Mouse (Mus musculus): ENCODE results near the gene 4930442H23Rik.

Gene 4930442H23Rik

GRCm38 (mm10) chr10:81145307-81145706 is 38.3 kb downstream of the 4930442H23Rik start:
- no peak for DNase-seq (ENCODE audit: low spot score)

DNA sequence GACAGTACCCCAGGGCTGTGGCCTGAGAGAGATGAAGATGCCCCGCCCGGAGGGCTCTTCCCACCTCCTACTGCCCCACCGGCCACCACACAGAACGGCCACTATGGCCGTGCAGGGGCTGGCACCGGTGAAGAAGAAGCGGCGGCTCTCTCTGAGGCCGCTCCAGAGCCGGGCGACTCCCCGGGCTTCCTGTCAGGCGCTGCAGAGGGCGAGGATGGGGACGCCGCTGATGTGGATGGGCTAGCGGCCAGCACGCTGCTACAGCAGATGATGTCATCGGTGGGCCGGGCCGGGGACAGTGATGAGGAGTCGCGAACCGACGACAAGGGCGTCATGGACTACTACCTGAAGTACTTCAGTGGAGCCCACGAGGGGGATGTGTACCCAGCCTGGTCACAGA is 39.0 kb downstream of the 4930442H23Rik start:
- no peak for DNase-seq (ENCODE audit: low spot score)

DNA sequence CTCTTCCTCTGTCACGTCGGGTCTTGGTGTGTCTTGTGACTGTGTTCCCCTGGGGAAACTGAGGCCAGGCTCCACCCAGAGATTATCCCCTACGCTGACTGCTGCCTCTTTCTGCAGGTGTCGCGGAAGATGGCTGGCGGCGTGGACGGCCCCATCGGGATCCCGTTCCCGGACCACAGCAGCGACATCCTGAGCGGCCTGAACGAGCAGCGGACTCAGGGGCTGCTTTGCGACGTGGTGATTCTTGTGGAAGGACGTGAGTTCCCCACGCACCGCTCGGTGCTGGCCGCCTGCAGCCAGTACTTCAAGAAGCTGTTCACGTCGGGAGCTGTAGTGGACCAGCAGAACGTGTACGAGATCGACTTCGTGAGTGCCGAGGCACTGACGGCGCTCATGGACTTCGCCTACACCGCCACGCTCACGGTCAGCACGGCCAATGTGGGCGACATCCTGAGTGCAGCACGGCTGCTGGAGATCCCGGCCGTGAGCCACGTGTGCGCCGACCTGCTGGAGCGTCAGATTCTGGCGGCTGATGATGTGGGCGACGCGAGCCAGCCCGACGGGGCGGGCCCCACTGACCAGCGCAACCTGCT is 39.7 kb downstream of the 4930442H23Rik start:
- no peak for DNase-seq (ENCODE audit: low spot score)

GRCm38 (mm10) chr10:81143157-81143633 is 40.5 kb downstream of the 4930442H23Rik start:
- DNase-seq (ENCODE audit: low spot score), result no peak

GRCm38 (mm10) chr10:81142551-81142981 is 41.1 kb downstream of the 4930442H23Rik start:
- no peak for DNase-seq (ENCODE audit: low spot score)

DNA sequence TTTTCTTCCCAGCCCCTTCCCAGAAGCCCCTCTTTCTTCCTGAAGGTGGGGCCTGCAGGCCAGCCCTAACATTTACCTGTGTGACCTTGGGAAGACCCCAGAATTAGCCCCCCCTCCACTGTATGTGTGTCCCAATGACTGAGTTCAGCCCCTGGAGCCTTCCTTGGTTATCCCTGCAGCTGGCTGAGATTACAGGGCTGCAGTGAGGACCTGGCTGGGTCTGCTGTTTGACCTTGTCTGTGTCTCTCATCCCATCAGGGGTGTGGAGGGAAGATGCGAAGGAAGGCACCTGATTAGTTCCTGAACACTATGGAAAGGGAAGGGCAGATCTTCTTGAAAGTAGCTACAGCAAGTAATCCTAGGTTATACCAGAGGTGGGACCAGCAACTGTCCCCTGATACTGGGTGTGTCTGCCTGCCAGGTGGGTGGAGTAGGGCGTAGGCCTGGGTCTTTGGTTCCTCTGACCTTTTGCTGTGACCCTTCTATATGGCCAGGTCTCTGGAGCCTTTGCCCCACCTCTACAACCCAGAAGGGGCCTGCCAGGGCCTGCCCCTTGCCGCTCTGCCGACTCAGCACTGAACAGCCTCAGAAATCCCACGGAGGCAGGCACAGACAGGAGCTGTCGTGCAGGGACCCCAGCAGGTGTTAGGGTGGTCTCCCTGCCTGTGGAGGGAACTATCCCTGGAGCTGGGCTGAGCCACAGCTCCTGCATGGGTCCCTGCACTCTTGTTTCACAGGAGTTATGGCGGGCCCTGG is 42.0 kb downstream of the 4930442H23Rik start:
- DNase-seq (ENCODE audit: low spot score), result no peak

DNA sequence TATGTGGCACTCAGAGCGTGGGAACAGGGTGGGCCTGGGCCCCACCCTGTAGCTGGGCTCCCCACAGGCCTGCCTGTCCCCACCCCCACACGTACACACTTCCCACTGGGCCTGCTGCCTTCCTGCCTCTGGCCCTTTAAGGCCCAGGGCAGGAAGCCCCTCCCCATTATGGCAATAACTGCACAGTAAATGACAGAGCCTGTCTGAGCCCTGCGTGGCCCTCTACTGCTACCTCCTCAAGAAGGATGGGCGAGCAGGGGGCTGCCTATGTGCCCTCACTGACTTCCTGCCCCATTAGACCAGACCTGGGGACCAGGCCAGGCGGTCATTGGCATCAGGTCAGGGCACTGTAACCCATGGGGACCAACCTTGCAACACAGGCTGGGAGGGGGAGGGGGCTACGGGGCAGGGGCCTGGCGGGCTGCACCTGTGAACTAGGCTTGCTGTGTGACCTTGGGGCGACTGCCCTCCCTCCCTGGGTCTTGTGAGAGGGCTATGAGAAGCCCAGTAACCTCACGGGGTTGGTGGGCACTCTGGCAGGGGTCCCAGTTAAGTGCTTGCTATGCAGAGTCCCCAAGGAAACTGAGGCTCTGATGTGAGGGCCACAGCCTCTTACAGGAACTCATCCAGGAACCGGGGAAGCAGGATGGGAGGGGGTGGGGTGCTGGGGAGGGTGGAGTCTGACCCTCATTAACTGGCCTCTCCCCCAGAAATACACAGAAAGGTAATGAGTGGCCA is 42.8 kb downstream of the 4930442H23Rik start:
- DNase-seq (ENCODE audit: low spot score), result no peak

- no peak for DNase-seq (ENCODE audit: low spot score)
These were observed 43.6 kb downstream of the 4930442H23Rik start for GRCm38 (mm10) chr10:81140005-81140404.

- DNase-seq (ENCODE audit: low spot score), result no peak
These were observed 44.2 kb downstream of the 4930442H23Rik start for GRCm38 (mm10) chr10:81139529-81139846.

- DNase-seq (ENCODE audit: low spot score), result no peak
These were observed 44.7 kb downstream of the 4930442H23Rik start for GRCm38 (mm10) chr10:81138821-81139528.

DNA sequence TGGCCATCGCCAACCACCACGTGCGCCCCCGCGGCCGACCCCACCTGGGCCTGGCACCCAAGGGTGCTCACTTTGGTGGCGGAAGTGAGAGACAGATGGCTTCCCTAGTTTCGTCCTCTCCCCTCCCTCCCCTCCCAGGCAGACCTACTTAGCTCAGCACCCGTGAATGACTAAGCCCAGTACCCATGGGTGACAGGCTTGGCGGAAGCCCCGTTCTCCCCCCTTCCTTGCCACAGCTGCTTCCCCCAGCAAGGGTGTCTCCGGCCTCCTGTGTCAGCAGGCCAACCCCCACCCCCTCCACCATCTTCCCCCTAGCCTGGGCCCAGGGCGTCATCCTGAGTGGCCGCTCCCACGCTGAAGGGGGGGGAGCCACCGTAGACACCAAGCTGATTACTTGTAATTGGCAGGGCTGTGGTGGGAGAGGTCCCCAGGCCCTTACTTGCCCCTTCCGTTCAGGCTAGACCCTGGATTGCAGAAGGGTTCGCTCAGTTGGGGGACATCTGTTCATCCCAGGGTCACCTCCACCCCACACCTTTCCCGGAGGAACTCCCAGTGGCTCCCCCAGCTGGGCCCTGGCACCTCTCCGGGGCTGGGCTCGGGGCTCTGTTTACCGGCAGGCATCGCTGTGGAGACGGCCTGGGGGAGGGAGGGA is 45.4 kb downstream of the 4930442H23Rik start:
- peak; percentile 54 for DNase-seq (ENCODE audit: low spot score)

- peak; percentile 98 for DNase-seq (ENCODE audit: low spot score)
These were observed 46.2 kb downstream of the 4930442H23Rik start for GRCm38 (mm10) chr10:81137252-81138130.

- no peak for DNase-seq (ENCODE audit: low spot score)
These were observed 46.9 kb downstream of the 4930442H23Rik start for GRCm38 (mm10) chr10:81136706-81137231.

DNA sequence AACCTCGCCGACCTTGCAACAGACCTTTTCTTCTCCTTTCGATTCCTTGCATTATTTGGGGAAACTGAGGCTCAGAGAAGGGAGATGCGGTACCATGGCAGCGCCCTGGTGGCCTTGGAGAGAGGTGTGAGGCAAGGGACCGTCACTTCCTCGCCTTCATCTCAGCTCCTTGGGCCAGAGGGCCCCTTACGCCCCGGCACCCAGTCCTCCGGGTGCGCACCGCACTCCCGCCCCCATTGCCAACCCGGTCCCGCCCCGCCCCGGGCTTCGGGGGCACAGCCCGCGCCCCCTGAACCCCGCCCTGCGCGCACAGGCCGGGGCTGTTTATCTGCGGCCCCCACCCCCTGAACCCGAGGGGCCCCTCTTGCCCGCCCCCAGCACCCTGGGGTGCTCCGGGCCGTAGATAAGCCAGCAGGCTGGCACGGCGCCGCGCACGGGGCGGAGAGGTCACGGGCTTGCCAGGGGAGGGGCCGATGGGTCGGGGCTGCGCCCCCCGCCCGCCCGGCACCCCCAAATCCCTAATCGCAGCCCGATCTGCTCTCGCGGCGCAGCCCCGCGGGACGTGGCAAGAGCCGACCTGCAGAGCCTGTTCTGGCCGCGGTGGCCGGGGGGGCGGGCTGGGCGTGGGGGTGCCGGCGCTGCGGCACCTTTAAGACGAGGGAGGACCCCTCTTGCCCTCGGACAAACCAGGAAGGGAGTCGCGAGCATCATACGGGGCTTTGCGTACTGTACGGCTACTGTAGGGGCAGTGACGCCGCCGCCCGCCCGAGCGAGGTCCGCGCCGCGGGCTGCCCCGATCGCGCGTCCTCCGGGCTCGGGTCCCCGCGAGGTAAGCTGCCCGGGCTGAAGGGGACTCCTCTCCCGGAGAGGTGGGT is 47.6 kb downstream of the 4930442H23Rik start:
- DNase-seq (ENCODE audit: low spot score), result peak; percentile 75

- peak; percentile 44 for DNase-seq (ENCODE audit: low spot score)
These were observed 48.5 kb downstream of the 4930442H23Rik start, which contains the start of gene Zbtb7a for GRCm38 (mm10) chr10:81134966-81135681. Gene Zbtb7a, plus strand, starts transcription at chr10:81135220.

DNA sequence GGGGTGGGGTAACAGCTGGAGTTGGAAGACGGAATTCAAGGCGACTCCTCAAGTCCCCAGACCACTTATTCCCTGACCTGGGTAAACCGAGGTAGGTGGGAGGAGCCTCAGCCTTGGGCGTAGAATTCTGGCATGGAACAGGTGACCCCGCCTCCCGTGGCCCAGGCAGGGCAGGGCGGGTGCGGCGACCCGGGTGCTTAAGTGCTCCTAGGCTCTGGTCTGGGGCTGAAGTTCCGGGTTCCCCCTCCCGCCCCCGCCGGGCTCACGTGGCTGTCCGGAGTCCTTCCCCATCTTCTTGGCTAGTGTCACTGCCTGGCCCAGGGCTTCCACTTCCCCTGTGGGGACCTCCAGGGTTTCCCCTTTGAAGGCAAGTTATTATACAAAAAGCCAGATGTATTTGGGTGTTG is 49.5 kb downstream of the 4930442H23Rik start:
- DNase-seq (ENCODE audit: low spot score), result no peak

All from embryo, embryonic 10.5 days (tissue).